Mouse (Mus musculus) E14TG2a.4 (cell line): ENCODE measurements around the gene Galnt12.

ENCODE experiments used
- CTCF ChIP-seq: conservative IDR thresholded peaks from 2 replicates; pipeline ENCODE4 v1.5.1; 2014; ENCODE audit warnings: low read length
- NANOG ChIP-seq: IDR thresholded peaks from 2 replicates; pipeline ENCODE4 v1.6.1; 2014; ENCODE audit warnings: borderline replicate concordance, low read length, mixed read lengths
- POU5F1 ChIP-seq: IDR thresholded peaks from 2 replicates; pipeline ENCODE4 v1.6.1; 2014; ENCODE audit warnings: low read length, borderline replicate concordance

DNA sequence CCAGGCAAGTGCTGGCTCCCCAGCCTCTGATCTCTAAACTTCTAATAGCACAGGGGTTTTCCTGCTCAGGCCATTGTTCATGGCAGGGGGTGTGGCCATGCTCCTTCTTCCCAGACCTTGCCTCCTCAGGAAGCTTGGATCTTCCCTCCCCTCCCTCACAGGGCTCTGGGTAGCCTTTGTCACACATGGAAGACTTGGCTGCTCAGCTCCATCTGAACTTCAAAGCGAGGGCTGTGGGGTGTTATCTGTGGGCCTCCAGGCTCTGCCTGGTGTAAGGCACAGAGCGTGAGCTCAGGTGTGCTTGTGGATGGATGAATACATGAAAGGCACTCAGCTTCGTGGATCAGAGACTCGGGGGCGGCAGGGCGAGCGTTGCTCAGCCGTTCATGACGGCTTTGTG lies 20.2 kb downstream of the Galnt12 start:
- TF ChIP-seq CTCF (no peak), POU5F1 (no peak), NANOG (no peak)
